Comparison of ENCODE assay signal across 8 mouse cellular contexts in the genomic region with DNA sequence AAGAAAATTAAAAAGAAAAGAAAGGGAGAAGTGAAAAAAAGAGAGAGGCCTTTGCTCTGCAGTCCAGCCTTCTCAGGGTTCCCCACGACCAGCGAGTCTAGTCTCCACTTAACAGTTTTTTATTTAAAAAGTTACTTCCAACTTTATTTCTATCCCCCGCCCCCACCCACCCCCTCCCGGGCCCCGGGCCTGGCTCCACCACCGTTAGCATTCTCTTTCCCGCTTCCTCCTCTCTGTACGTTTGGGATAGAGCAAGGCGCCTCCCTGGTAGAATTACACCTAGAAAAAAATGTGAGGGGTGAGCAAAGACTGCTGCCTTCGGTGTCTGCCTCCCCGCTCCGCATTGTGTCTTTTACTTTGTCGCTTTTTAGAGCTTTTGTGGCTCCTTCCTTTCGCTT. TPM values are rescaled to one million over a fixed set of nuclear protein-coding genes. Genes with fewer than 3 reads are reported as not detected.
DNase-seq lines count a peak whose midpoint lies in the region; ATAC-seq lines count a peak whose summit lies in the region.

No protein-coding gene starts in this region.

- no peaks in the 10 kb centered on the region for H3K27me3 ChIP-seq in heart, embryonic 13.5 days (replicated peaks)
- no peaks in the 10 kb centered on the region for H3K27me3 ChIP-seq in hindbrain, embryonic 11.5 days (ENCODE audit: control insufficient read depth, insufficient read depth, low read length)
- H3K27me3 ChIP-seq in midbrain, embryonic 10.5 days (ENCODE audit: low read depth, poor library complexity, severe bottlenecking), result peaks cover 38% of the 10 kb centered on the region

- H3K9ac ChIP-seq in heart, embryonic 13.5 days, result peak overlapping the region; percentile 19
- no peak overlapping the region for H3K9ac ChIP-seq in hindbrain, embryonic 11.5 days (ENCODE audit: low read depth, low read length)

- peak overlapping the region; percentile 37 for H3K4me2 ChIP-seq in heart, embryonic 13.5 days
- H3K4me2 ChIP-seq in hindbrain, embryonic 11.5 days (replicated peaks; ENCODE audit: low read depth, low read length), result no peak overlapping the region; the same call in 1 of the 2 replicates

- no peak overlapping the region for H3K27ac ChIP-seq in heart, embryonic 13.5 days (replicated peaks)
- H3K27ac ChIP-seq in hindbrain, embryonic 11.5 days (ENCODE audit: low read depth, low read length), result peak overlapping the region; percentile 82
- H3K27ac ChIP-seq in midbrain, embryonic 10.5 days (replicated peaks), result peak overlapping the region; percentile 93

- H3K4me3 ChIP-seq in heart, embryonic 13.5 days, result no peak overlapping the region
- no peak overlapping the region for H3K4me3 ChIP-seq in hindbrain, embryonic 11.5 days (ENCODE audit: low read depth, low read length)
- H3K4me3 ChIP-seq in midbrain, embryonic 10.5 days, result peak overlapping the region; percentile 38

- ATAC-seq in heart, embryonic 13.5 days (ENCODE audit: extremely low read depth, insufficient number of reproducible peaks, low FRiP score, low TSS enrichment), result no peak
- ATAC-seq in hindbrain, embryonic 11.5 days (ENCODE audit: low FRiP score), result peak; percentile 90
- no peak for ATAC-seq in erythroid progenitor cell, adult 5-6 weeks (replicated peaks; ENCODE audit: low FRiP score, poor library complexity, severe bottlenecking)

- DNase-seq in heart, postnatal 4 days, result no peak
- peak; percentile 50 for DNase-seq in embryo, embryonic 10 days (ENCODE audit: low spot score)
- peak; percentile 49 for DNase-seq in hindbrain, embryonic 11.5 days (ENCODE audit: low spot score)
- peak; percentile 66 for DNase-seq in midbrain, embryonic 10.5 days (ENCODE audit: low spot score)
- DNase-seq in right cerebral cortex, adult 18-20 months, result no peak
- no peak for DNase-seq in thymus, postnatal 0 days (ENCODE audit: low spot score)

- WGBS in heart, embryonic 13.5 days, result 11% methylated on average over 14 of the region's 14 CpGs
- 2% methylated on average over 13 of the region's 14 CpGs for WGBS in hindbrain, embryonic 11.5 days
- WGBS in midbrain, embryonic 10.5 days, result 2% methylated on average over 14 of the region's 14 CpGs

- H3K4me1 ChIP-seq in heart, embryonic 13.5 days, result peaks cover 11% of the 10 kb centered on the region
- no peaks in the 10 kb centered on the region; the same call in 1 of the 2 replicates for H3K4me1 ChIP-seq in hindbrain, embryonic 11.5 days (replicated peaks; ENCODE audit: control insufficient read depth, insufficient read depth, low read length)
- H3K4me1 ChIP-seq in midbrain, embryonic 10.5 days, result peaks cover 46% of the 10 kb centered on the region

- H3K36me3 ChIP-seq in heart, embryonic 13.5 days, result no peaks in the 10 kb centered on the region
- no peaks in the 10 kb centered on the region for H3K36me3 ChIP-seq in hindbrain, embryonic 11.5 days (ENCODE audit: control insufficient read depth, insufficient read depth, low read length)
- no peaks in the 10 kb centered on the region for H3K36me3 ChIP-seq in midbrain, embryonic 10.5 days

- no peaks in the 10 kb centered on the region for H3K9me3 ChIP-seq in heart, embryonic 13.5 days
- H3K9me3 ChIP-seq in hindbrain, embryonic 11.5 days (ENCODE audit: control insufficient read depth, low read length), result no peaks in the 10 kb centered on the region
- H3K9me3 ChIP-seq in midbrain, embryonic 10.5 days (replicated peaks), result no peaks in the 10 kb centered on the region; the same call in 1 of the 2 replicates

RNA-seq across cellular contexts. Expression of gene Nepro, which starts 51.7 kb away (rescaled TPM):
- polyA plus RNA-seq in heart, embryonic 13.5 days (2015; fragmentation: Nextera tagmentation; extraction: Ambion mirVana), result 5.7 and 5.9 TPM in 2 replicates
- total RNA-seq in heart, postnatal 4 days (2021), result 1 to 10 TPM; 6.9 to 7.0 TPM
- polyA plus RNA-seq in hindbrain, embryonic 11.5 days (2014; fragmentation: Nextera tagmentation; extraction: Ambion mirVana), result 10.6 and 13.1 TPM in 2 replicates
- 11.3 and 14.0 TPM in 2 replicates for polyA plus RNA-seq in midbrain, embryonic 10.5 days (2016; fragmentation: Nextera tagmentation; extraction: Ambion mirVana)
- total RNA-seq in erythroid progenitor cell, adult 5-6 weeks (2015; ENCODE audit: low replicate concordance), result 3.6 and 3.8 TPM in 2 replicates
- total RNA-seq in erythroid progenitor cell, adult 5-6 weeks (2017; ENCODE audit: low replicate concordance), result 2.6 and 3.7 TPM in 2 replicates
- 4.8 and 5.8 TPM in 2 replicates for polyA plus RNA-seq in thymus, postnatal 0 days (2015; fragmentation: Nextera tagmentation; extraction: Ambion mirVana)

Comparison
In these comparisons a context has a peak if more than half of its experiments do, and no peak if none do; other contexts are left out.
1. DNase-seq: peak in embryo, embryonic 10 days (single experiment), hindbrain, embryonic 11.5 days (single experiment) and midbrain, embryonic 10.5 days (single experiment); none in heart, postnatal 4 days (single experiment), right cerebral cortex, adult 18-20 months (single experiment) and thymus, postnatal 0 days (single experiment).